Mouse (Mus musculus) gastrocnemius, postnatal 36 days (tissue): ENCODE results near the gene Cdc45. TPM values are rescaled to one million over a fixed set of nuclear protein-coding genes. Genes with fewer than 3 reads are reported as not detected.

Experiments
- DNase-seq, 2 experiments: peaks; one replicate each; pipeline ENCODE4 v3.0.0; 2022
- intact Hi-C: fragments of 180-260 bp; cut with DNase I; formaldehyde crosslinking; loops from one replicate; pipeline ENCODE4 v1.15.1; 2025
- total RNA-seq, 2 experiments: library from RNA; stranded (reverse); gene quantifications; 2 replicates each; pipeline ENCODE4 v1.2.3; 2021

The Cdc45 gene
- total RNA-seq, 2 experiments from 2014 or later: 1.6 to 2.1 TPM

DNA sequence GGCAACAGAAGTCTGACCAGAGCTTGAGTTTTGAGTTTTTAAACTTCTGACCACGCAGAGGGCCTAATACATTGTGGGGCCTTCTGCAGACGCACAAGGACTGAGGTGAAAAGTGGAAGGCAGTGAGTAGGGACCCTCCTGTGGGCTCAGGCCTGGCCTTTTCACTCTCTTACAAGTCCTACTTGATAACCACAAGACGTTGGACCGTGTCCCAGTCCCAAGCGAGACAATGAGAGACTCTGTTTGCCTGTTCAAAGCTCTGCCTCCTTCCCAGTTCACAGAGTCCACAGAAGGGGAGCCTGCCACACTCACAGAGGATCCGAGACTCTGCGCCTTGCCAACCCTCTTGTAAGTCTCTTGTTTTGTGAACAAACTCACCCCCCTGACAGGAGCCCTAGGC, 15.1 kb downstream of the Cdc45 start:
- intact Hi-C loops: loop anchor here (5.0 kb wide), 1 partner anchor 169 kb away; the partner anchor contains the start of genes Gm49601 and Sept5
- no peak for DNase-seq

DNA sequence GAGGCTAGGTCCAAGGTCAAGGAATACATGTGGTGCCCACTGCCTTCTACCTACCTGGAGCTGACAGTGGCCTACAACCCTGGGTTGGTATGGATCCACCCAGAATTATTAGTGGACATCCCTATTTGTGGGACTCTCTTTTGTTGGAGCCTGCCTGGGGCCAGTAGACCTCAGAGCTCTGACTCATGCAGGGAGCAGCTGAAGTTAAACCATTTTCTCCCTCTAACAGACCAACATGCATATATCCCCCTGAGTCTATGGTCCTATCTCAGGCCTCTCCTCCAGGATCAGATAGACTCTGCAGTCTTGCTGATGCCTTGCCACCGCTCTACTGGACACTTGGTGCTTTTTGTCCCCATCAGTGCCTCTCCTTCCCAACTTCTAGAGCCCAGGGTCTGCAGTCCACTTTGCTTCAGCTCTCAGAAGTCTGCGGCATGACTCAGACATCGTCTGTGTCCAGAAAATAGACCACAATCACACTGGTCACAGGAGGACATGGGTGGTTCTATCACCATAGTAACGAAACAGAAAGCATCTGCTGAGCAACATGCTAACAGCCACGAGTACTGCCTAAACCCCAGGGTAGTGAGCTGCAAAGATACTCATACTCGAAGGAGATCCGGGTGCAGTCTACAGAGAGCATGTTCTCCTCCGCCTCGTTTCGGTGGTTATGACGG, 16.4 kb downstream of the Cdc45 start:
- DNase-seq: no peak
- intact Hi-C loops: loop anchor here (5.0 kb wide), 1 partner anchor 168 kb away; the partner anchor contains the start of genes Gm49601 and Sept5

DNA sequence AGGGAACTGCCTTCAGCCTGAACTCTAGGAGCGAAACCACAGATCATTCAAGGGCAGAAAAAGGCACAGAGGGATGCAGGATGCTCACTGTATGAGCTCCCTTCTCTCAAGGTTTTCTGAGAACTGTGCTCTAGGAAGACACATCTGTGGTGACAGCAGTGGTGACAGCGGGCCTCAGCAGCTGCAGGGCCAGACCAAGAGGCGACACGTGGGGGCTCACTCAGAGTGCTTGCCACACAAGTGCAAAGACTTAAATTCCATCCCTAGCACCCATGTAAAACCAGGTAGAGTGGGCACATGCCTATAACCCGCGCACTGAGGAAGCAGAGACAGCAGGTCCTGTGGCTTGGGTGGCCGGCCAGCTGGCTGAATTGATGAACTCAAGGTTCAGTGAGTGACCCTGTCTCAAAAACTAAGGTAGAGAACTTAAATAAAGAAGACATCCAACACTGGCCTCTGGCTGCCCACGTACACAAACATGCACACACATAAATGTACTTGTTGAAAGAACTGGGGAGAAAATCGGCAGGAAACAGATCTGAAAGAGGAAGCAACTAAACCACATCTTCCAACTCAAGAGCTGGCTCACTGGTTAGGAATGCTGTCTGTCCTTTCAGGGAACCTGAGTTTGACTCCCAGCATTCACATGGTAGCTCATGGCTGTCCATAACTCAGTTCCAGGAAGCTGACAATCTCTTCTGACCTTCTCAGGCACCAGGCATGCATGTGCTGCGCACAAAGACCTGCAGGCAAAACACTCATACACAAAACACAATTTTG, 23.0 kb downstream of the Cdc45 start:
- no peak for DNase-seq
- intact Hi-C loops: no loop called here

DNA sequence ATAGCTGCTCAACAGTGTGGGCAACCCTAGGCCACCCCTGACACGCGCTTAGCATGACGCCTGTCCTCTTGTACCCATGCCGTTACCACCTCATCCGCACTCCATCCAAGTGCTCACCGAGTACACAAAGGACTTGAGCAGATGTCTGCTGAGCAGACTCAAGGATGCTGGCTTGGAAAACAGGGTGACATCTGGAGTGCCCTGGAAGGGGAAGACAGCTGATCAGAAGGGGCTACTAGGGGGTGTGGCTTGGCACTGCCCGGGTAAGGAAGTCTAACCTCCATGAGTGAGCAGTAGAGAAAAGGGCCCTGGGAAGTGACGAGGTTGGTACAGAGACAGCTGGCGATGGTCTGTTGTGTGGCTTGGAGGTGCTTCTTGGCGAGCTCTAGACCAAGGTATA, 25.1 kb downstream of the Cdc45 start:
- intact Hi-C loops: no loop called here

DNA sequence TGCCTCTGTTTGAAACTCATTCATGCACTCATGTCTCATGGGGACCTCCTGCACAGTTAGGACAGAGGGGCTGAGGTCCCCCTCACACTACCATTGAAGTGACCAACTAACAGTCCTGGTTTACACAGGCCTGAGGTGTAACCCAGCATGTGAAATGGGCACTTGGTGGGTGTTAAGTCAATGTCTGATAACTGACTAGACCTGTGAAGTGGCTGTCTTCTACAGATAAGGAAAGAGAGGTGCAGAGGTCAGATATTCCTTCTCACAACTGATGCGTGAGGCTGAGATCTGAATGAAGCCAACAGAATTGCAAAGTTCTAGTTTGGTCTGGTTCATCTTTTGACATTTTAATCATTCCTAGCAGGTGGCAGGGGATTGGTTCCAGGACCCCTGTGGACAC, 26.3 kb downstream of the Cdc45 start:
- DNase-seq: no peak
- intact Hi-C loops: no loop called here

More for the DNA sequence above, 25.1 kb downstream of the Cdc45 start:
- DNase-seq: no peak

DNA sequence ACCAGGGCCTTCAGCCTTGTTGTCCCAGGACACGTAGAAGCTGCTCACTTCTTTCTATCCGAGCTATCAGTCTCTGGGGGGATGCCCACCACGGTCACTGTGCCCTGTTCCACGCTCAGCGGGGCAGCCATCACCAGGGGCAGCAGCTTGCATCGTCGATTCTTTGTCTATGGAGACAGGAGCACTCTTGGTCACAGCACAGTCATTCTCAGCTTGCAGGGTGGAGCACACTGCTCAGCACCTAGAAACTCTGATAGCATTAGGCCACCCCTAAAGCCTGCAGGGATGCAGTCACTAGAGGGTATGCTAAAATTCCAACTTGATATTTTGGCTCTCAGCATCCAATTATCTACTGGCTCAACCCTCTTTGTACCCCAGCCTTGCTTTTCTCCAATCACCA, 26.8 kb downstream of the Cdc45 start:
- intact Hi-C loops: no loop called here

DNA sequence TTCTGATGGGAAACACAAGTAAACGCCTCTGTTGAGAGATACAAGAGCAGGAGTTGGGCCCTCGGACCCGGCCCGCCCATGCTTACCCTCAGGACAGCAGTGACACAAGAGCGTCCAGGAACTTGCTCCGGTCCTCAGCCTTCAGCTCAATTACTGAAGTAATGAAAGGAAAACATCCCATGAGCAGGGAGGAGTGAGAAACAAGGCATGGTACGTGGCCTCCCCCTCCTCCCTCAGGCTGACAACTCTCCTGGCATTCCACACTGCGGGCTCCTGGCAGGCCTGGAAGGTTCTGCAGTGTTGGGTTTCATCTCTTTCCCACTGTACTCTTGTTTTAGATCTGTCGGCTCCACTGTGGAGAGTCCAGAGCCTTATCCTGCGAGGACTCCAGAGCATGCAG, 30.0 kb downstream of the Cdc45 start:
- no peak for DNase-seq
- intact Hi-C loops: no loop called here

More for the DNA sequence above, 26.8 kb downstream of the Cdc45 start:
- no peak for DNase-seq

DNA sequence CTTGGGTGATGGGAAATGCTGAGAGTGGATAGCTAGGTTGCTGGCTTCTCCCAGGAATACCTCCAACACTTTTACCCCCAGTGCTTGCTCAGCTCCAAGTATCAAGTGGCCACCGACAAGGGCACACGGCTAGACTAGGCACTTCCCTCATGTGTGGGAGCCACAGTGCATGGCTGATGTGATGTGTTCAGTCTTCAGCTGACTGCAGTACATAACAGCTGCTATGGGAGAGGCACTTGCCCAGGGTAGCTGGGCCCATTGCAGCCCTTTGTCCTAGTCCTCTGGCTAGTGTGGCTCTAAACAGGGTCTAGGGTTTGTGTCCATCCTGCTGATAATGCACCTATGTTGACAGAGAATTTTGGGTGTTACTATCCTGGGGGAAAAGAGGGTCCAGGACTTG, 33.3 kb downstream of the Cdc45 start:
- no peak for DNase-seq
- intact Hi-C loops: loop anchor here (5.0 kb wide), 1 partner anchor 76 kb away; no protein-coding TSS in a partner anchor

DNA sequence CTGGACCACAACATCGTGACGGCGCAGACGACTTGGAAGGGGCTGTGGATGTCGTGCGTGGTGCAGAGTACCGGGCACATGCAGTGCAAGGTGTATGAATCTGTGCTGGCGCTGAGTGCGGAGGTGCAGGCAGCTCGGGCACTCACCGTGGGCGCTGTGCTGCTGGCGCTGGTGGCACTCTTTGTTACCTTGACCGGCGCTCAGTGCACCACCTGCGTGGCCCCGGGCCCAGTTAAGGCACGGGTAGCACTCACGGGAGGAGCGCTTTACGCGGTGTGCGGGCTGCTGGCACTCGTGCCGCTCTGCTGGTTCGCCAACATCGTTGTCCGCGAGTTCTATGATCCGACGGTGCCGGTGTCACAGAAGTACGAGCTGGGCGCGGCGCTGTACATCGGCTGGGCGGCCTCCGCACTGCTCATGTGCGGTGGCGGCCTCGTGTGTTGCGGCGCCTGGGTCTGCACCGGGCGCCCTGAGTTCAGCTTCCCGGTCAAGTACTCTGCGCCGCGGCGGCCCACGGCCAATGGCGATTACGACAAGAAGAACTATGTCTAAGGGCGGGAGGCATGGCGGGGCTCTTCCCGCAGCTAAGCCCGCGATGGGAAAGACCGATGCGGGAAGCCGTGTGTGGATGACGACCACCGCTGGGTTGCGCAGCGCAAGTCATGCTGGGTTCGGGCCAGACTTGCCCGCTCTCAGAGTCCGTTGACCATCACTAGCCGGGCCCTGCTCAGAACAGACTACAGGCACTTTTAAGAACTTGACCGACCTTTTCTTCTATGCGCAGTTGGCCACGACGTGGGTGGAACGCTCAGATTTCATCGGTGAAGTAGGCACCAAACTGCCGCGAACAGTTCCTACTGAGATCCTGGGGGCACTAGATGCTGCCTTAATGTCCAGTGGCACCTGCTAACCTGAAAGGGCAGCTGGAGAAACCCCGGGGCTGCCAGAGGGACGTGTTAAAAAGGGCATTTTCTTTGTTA, 34.4 kb downstream of the Cdc45 start:
- DNase-seq: no peak
- intact Hi-C loops: loop anchor here (5.0 kb wide), 1 partner anchor 75 kb away; no protein-coding TSS in a partner anchor

DNA sequence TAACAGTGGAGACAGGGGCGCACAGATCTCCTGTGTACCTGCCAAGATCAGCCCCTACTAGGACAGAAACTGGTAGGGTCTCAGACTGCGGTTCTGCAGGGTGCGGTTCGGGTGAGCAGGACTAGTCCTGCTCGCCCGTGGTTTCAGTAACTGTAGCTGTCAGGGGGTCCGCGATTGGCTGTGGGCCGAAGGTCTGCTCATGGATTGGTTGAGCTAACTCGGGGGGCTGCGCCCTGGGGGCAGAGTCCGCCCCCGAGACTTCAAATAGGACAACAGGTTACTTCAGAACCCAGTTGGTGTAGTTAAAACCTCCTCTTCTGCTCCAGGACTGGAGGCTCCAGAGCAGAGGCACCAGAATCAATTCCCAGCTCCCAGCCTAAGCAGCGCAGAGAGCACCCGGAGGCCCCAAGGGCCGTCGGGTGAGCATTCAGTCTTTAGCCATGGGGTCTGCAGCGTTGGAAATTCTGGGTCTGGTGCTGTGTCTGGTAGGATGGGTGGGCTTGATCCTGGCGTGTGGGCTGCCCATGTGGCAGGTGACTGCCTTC, 35.2 kb downstream of the Cdc45 start, which contains the start of gene Cldn5:
Cldn5 (plus strand) TSS at position 292 of the 545 bp plus-strand sequence.
- intact Hi-C loops: loop anchor here (5.0 kb wide), 1 partner anchor 74 kb away; no protein-coding TSS in a partner anchor
- peak in 1 of 2 experiments; percentile 50 for DNase-seq

DNA sequence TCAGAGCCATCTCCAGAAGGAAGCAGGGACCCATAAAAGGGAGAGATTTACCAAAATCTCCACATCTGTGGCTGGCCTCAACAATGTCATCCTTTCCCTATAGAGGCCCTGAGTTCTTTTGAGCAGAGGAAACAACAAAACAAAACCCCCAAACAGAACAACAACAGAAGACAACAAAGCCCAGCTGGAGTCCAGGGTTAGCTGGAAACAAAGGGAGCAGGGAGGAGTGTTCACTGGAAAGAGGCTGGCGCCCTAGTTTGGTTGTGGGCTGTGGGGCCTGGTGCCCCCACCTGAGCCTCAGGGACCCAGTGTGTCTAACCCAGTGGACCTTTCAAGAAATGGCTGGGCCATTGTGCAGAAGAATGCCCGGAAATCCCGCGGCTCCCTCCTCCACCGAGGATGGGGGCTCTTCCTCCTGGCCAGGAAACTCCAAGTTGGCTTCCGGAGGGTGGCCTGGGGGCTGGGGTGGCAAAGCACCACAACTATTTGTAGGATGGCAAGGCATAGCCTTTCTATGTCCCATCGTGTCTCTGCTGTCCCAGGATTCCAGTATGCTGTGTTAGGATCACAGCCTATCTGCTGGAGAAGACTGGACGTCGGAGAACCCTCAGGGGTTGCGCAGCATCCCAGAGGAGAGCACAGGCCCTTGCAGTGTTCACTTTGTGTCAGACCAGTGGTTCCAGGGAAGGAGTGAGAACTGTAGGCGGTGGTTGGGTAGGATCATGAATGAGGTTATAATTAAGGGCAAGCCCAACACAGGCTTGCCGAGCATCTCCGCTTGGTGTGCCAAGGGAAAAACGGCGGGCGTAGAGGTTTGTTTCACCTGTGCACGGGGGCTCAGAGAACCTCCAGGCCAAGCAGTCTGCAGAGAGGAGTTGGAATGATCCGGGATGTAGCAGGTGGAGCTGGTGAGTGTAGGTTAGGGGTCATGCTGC, 35.9 kb downstream of the Cdc45 start:
- intact Hi-C loops: loop anchor here (5.0 kb wide), 1 partner anchor 74 kb away; no protein-coding TSS in a partner anchor
- DNase-seq: no peak

DNA sequence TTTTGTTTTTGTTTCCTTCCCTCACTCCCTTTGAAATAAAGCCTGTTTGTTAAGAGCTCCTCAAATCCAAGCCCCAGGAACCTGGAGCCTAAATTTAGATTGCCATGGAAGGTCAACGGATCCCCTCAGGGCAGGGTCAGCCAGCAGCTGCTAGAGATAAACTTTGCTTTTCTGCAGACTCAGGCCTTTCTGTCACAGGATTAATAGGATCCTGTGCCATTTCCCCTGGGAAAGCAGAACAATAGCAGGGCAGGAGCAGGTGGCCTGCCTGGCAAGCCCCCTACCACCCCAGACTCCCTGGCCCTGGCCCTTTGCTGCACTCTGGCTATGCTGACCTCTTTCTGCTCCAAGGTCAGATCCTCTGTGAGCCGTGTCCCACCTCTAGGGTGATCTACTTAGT, 37.9 kb downstream of the Cdc45 start:
- intact Hi-C loops: no loop called here
- DNase-seq: no peak

DNA sequence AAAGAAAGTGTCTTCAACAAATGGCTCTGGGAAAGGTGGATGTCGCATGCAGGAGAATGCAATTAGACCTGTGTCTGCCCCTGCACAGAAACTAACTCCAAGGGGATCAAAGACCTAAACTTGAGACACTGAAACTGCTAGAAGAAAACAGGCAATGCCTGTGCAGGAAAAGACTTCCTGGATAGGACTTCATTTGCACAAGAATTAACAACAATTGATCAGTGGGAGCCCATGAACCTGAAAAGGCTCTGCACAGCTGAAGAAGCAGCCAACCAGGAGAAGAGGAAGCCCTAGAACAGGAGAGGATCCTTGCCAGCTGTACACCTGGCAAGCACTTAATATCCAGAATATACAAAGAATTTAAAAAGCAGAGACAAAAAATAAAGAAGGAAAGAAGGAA, 42.3 kb downstream of the Cdc45 start:
- intact Hi-C loops: no loop called here
- DNase-seq: no peak

DNA sequence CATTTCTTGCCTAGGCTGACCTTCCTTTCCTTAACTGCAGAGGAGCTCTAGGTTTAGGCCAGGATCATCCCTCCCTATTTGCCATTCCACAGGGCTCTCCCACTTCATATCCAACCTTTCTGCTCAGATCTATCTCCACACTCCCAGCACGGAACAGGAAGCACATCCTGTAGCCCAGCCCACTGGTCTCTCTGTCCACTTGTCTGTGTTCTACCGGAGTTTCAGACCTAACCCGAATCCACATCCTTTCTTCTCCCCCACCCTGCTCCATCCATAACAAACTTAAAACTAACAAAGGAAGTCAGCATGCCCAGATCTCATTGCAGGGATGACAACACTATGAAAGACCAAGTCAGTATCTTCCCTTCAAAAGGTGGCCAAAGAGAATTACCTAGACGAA, 45.4 kb downstream of the Cdc45 start:
- no peak for DNase-seq
- intact Hi-C loops: no loop called here

DNA sequence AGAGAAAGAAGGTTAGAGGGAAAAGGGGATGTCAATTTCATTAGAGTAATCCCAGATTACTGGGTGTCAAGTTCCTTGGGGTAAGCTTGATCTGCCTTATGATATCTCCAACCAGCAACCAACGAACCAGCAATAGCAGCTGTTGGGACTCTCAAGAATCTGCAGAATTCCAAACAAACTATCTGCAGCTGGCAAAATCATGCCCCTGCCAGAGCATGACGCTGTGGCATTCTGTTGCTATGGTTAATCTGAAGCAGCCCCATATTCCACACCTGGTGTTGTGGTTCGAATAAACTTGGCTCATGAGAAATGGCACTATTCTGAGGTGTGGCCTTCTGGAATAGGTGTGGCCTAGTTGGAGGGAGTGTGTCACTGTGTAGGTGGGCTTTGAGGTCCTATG, 48.8 kb downstream of the Cdc45 start:
- intact Hi-C loops: no loop called here

DNA sequence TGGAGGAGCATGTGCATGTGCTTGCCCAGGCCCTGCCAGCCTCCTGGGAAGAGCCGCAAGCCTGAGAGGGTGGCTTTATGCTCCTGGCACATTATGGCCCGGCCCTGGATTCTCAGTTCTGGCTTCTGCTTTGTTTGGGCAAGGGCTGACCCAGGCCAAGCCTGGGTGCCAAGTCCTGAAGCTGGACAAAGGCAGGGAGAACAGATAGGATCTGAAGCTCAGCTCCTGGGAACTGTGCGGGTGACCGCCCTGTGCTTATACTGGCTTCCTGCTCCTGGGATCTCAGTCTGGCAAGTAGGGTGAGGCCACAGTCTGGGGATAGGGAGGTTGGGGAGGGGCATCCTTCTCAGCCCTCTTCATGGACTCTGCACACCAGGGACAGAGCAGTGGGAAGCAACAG, 50.1 kb downstream of the Cdc45 start:
- intact Hi-C loops: no loop called here
- no peak for DNase-seq

More for the DNA sequence above, 48.8 kb downstream of the Cdc45 start:
- no peak for DNase-seq

DNA sequence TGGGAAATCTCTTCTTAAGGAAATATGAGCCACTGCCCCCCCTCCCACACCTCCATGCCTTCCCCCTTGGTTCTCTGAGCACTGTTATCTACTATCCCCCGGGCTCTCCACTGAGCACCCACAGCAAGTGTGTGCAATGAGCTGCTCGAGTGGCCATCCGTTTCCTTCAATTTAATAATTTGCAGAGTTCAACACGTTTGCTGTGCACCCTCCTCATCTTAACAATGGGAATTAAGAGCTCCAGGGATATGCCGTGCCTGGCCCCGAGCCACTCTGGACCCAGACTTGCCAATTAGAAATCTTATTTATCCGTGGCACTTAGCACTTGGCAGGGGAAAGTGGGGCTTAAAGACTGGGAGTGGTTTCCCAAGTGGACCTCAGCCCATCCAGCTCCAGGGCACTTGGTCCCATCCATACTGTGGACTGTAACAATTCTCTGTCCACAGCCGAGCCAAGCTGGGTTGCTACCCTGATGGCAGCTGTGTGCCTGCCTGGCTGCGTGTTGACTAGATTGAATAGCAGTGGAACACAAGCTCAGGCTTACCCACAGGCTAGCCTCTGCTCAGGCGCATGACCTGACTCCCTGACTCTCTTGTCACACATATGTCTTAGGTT, 59.8 kb downstream of the Cdc45 start:
- intact Hi-C loops: no loop called here
- no peak for DNase-seq

DNA sequence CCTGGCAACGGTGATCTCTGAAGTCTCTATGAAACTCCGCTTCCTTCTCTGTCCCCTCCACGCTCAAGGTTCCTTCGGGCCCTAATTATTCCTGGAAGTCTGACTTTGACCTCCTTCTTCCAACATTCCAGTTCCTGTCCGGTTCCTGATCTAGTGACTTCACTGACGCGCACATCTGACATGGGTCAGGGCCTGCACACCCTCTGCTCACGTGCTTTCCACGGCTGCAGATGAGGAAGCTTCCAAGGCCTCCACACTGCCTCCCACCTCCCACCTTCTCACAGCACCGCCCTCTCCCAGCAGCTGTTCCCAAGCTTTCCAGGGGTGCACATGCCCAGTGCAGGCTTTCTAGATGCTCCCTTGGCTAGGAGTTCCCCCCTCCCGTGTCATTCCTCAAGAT, 60.7 kb downstream of the Cdc45 start:
- DNase-seq: no peak
- intact Hi-C loops: no loop called here
